ENCODE assay signal across 27 mouse cellular contexts in the genomic region with DNA sequence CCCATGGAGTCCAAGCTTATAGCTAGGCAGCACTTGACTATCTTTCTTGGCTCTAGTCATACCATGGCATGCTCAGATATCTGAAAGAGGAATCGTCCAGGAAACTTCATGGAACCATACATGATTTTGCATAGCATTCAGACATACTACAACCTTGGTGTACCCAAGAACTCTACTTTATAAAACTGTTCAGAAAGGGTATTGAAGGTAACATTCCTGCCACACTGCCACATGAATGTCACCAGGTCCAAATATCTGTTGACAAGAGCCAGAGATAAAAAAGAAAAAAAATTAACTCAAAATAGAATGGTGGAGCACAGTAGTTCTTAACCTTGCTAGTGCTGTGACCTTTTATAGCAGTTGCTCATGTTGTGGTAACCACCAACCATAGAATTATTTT.
DNase-seq lines count a peak whose midpoint lies in the region; ATAC-seq and TF ChIP-seq lines count a peak whose summit lies in the region.
"Had no signal": no experiment of that assay in that cellular context is flagged by ENCODE, and none has a peak within 500 bp of the region (broad histone marks: within the 10 kb centered on the region; RNA-seq: fewer than 3 reads in every experiment).

No protein-coding gene starts in this region.

- H3K4me2 ChIP-seq in heart, embryonic 13.5 days, result peak overlapping the region; percentile 28; the same call in 1 of the 2 replicates
- H3K4me2 ChIP-seq in heart, embryonic 11.5 days, result no peak overlapping the region
- no peak overlapping the region; the same call in 1 of the 2 replicates for H3K4me2 ChIP-seq in heart, embryonic 16.5 days (ENCODE audit: low read depth, low read length)
- H3K4me2 ChIP-seq: embryonic facial prominence, embryonic 13.5 days; forebrain, embryonic 12.5 days; forebrain, embryonic 15.5 days; hindbrain, embryonic 13.5 days; intestine, embryonic 15.5 days had no signal

- TF ChIP-seq EP300 in heart, adult 2 months (IDR thresholded peaks at IDR 0.05; ENCODE audit: insufficient read depth, low read depth, low read length), result no peak

- no peaks in the 10 kb centered on the region for H3K4me1 ChIP-seq in heart, adult 2 months (ENCODE audit: control insufficient read depth, insufficient read depth, low read length)
- peaks cover 16% of the 10 kb centered on the region for H3K4me1 ChIP-seq in heart, embryonic 13.5 days
- 0 out of 2 replicates have a peak, but pooled peaks cover 2% of the 10 kb centered on the region for H3K4me1 ChIP-seq in heart, embryonic 11.5 days (ENCODE audit: control insufficient read depth, insufficient read depth, low read length)
- no peaks in the 10 kb centered on the region for H3K4me1 ChIP-seq in heart, embryonic 16.5 days (ENCODE audit: control insufficient read depth, insufficient read depth, low read length)
- H3K4me1 ChIP-seq: embryonic facial prominence, embryonic 10.5 days; embryonic facial prominence, embryonic 13.5 days; forebrain, embryonic 12.5 days; forebrain, embryonic 15.5 days; hindbrain, embryonic 10.5 days; hindbrain, embryonic 13.5 days; intestine, embryonic 15.5 days had no signal

- TF ChIP-seq POLR2A in heart, adult 2 months (IDR thresholded peaks at IDR 0.05; ENCODE audit: insufficient read depth, low read depth, low read length), result peak; percentile 55

- 39% methylated on average over 1 of the region's 1 CpGs for WGBS in heart, adult 2 months
- 19% methylated on average over 1 of the region's 1 CpGs for WGBS in heart, embryonic 13.5 days
- 52% methylated on average over 1 of the region's 1 CpGs for WGBS in heart, embryonic 11.5 days (ENCODE audit: insufficient replicate concordance)
- WGBS in heart, embryonic 16.5 days, result 18% methylated on average over 1 of the region's 1 CpGs

- H3K9ac ChIP-seq in heart, adult 2 months (ENCODE audit: low read depth, low read length), result peak overlapping the region; percentile 55; the same call in 1 of the 2 replicates
- H3K9ac ChIP-seq in heart, embryonic 13.5 days, result no peak overlapping the region
- no peak overlapping the region for H3K9ac ChIP-seq in heart, embryonic 11.5 days (ENCODE audit: low read depth, low read length)
- H3K9ac ChIP-seq in heart, embryonic 16.5 days (ENCODE audit: low read length), result no peak overlapping the region
- H3K9ac ChIP-seq: embryonic facial prominence, embryonic 13.5 days; forebrain, embryonic 12.5 days; forebrain, embryonic 15.5 days; hindbrain, embryonic 13.5 days; intestine, embryonic 15.5 days had no signal

- H3K4me3 ChIP-seq in heart, adult 2 months, result peak overlapping the region; percentile 50
- no peak overlapping the region for H3K4me3 ChIP-seq in heart, embryonic 13.5 days
- H3K4me3 ChIP-seq in heart, embryonic 11.5 days (ENCODE audit: low read depth, low read length), result no peak overlapping the region
- peak overlapping the region; percentile 16; the same call in 1 of the 2 replicates for H3K4me3 ChIP-seq in heart, embryonic 16.5 days (ENCODE audit: low read length)
- H3K4me3 ChIP-seq: embryonic facial prominence, embryonic 10.5 days; embryonic facial prominence, embryonic 13.5 days; erythroblast, embryonic 14.5 days; forebrain, embryonic 12.5 days; forebrain, embryonic 15.5 days; hindbrain, embryonic 10.5 days; hindbrain, embryonic 13.5 days; intestine, embryonic 15.5 days had no signal

- DNase-seq in heart, adult 2 months, result peak in 1 of 2 experiments; percentile 8
- DNase-seq in heart, postnatal 14 days, result no peak
- DNase-seq in heart, postnatal 10 days, result peak; percentile 41 to 55
- DNase-seq in kidney, adult 8-10 months, result no peak
- DNase-seq: adrenal gland, adult 2 months; adrenal gland, postnatal 25 days; cerebellum, adult 11-12 months; cerebellum, adult 8-10 months; cerebellum, postnatal 10 days; cerebellum, postnatal 36 days; embryo, embryonic 11 days; gastrocnemius, postnatal 25 days; kidney, adult 11 months; kidney, adult 9 months had no signal

- H3K36me3 ChIP-seq in heart, adult 2 months (ENCODE audit: control insufficient read depth, insufficient read depth, low read length), result peaks cover 3% of the 10 kb centered on the region
- H3K36me3 ChIP-seq in heart, embryonic 13.5 days, result no peaks in the 10 kb centered on the region
- H3K36me3 ChIP-seq in heart, embryonic 11.5 days (ENCODE audit: control insufficient read depth, insufficient read depth, low read length), result no peaks in the 10 kb centered on the region
- no peaks in the 10 kb centered on the region for H3K36me3 ChIP-seq in heart, embryonic 16.5 days (ENCODE audit: control insufficient read depth, insufficient read depth)
- H3K36me3 ChIP-seq: embryonic facial prominence, embryonic 10.5 days; embryonic facial prominence, embryonic 13.5 days; forebrain, embryonic 12.5 days; forebrain, embryonic 15.5 days; hindbrain, embryonic 10.5 days; hindbrain, embryonic 13.5 days; intestine, embryonic 15.5 days had no signal

- no peaks in the 10 kb centered on the region for H3K9me3 ChIP-seq in heart, embryonic 13.5 days
- no peaks in the 10 kb centered on the region for H3K9me3 ChIP-seq in heart, embryonic 11.5 days (replicated peaks; ENCODE audit: control insufficient read depth, low read length)
- no peaks in the 10 kb centered on the region for H3K9me3 ChIP-seq in heart, embryonic 16.5 days (replicated peaks; ENCODE audit: control insufficient read depth, low read length)
- H3K9me3 ChIP-seq: embryonic facial prominence, embryonic 10.5 days; embryonic facial prominence, embryonic 13.5 days; forebrain, embryonic 12.5 days; forebrain, embryonic 15.5 days; hindbrain, embryonic 10.5 days; hindbrain, embryonic 13.5 days; intestine, embryonic 15.5 days had no signal

- intact Hi-C loops in heart, adult 2 months (cut with DNase I), result no loop called here
- intact Hi-C loops in heart, postnatal 14 days (cut with DNase I), result no loop called here
- intact Hi-C loops in heart, postnatal 10 days (cut with DNase I), result no loop called here

- no peak; the same call in 1 of the 2 replicates for TF ChIP-seq CTCF in heart, adult 2 months (IDR thresholded peaks at IDR 0.05)

- ATAC-seq in heart, embryonic 13.5 days (ENCODE audit: extremely low read depth, insufficient number of reproducible peaks, low FRiP score, low TSS enrichment), result 0 out of 2 replicates have a peak, but pooled peaks have one; percentile 19
- ATAC-seq in heart, embryonic 11.5 days (replicated peaks; ENCODE audit: insufficient number of reproducible peaks, low FRiP score, low TSS enrichment), result no peak
- peak; percentile 78 for ATAC-seq in heart, embryonic 16.5 days (replicated peaks; ENCODE audit: extremely low read depth, insufficient read depth, low FRiP score)
- ATAC-seq: CD4-positive, CD25-positive, alpha-beta regulatory T cell, adult 4 months; forebrain, embryonic 15.5 days; hindbrain, embryonic 16.5 days; intestine, embryonic 15.5 days had no signal

- H3K27ac ChIP-seq in heart, adult 2 months, result peak overlapping the region; percentile 91
- peak overlapping the region; percentile 61; the same call in 1 of the 2 replicates for H3K27ac ChIP-seq in heart, embryonic 13.5 days (replicated peaks)
- no peak overlapping the region for H3K27ac ChIP-seq in heart, embryonic 11.5 days (ENCODE audit: low read depth, low read length)
- H3K27ac ChIP-seq in heart, embryonic 16.5 days (ENCODE audit: low read length), result peak overlapping the region; percentile 64
- H3K27ac ChIP-seq: embryonic facial prominence, embryonic 10.5 days; embryonic facial prominence, embryonic 13.5 days; forebrain, embryonic 12.5 days; forebrain, embryonic 15.5 days; hindbrain, embryonic 10.5 days; hindbrain, embryonic 13.5 days; intestine, embryonic 15.5 days had no signal

- H3K27me3 ChIP-seq in heart, adult 2 months (ENCODE audit: control insufficient read depth, insufficient read depth, low read length), result no peaks in the 10 kb centered on the region
- H3K27me3 ChIP-seq in heart, embryonic 13.5 days (replicated peaks), result no peaks in the 10 kb centered on the region
- H3K27me3 ChIP-seq in heart, embryonic 11.5 days (ENCODE audit: control insufficient read depth, insufficient read depth, low read length), result no peaks in the 10 kb centered on the region
- H3K27me3 ChIP-seq in heart, embryonic 16.5 days (ENCODE audit: control insufficient read depth, insufficient read depth, low read length), result no peaks in the 10 kb centered on the region
- H3K27me3 ChIP-seq: embryonic facial prominence, embryonic 13.5 days; forebrain, embryonic 12.5 days; forebrain, embryonic 15.5 days; hindbrain, embryonic 13.5 days; intestine, embryonic 15.5 days had no signal

- H3K79me2 ChIP-seq in heart, adult 2 months (replicated peaks; ENCODE audit: control insufficient read depth, insufficient read depth, low read length), result no peaks in the 10 kb centered on the region

Comparison
In these comparisons a context has a peak if more than half of its experiments do, and no peak if none do; other contexts are left out.
1. DNase-seq: peak in heart, postnatal 10 days (2 of 2); none in heart, postnatal 14 days (0 of 2) and kidney, adult 8-10 months (0 of 2).
2. H3K4me3 ChIP-seq: peak in heart, adult 2 months (single experiment) and heart, embryonic 16.5 days (single experiment); none in heart, embryonic 13.5 days (single experiment) and heart, embryonic 11.5 days (single experiment).